In genomic region chr9:36876787-36877186, GRCm38 (mm10) we compare ENCODE assay signal across 17 mouse cellular contexts. TPM values are rescaled to one million over a fixed set of nuclear protein-coding genes. Genes with fewer than 3 reads are reported as not detected.
"Had no signal": no experiment of that assay in that cellular context is flagged by ENCODE, and none has a peak within 500 bp of the region (broad histone marks: within the 10 kb centered on the region; RNA-seq: fewer than 3 reads in every experiment).

No protein-coding gene starts in this region.

- DNase-seq: kidney, adult 2 months; kidney, postnatal 14 days; layer of hippocampus, adult 9-11 months; layer of hippocampus, postnatal 36 days; left cerebral cortex, postnatal 4 days; lung, adult 18-20 months; lung, postnatal 36 days; right cerebral cortex, adult 18-20 months; right cerebral cortex, postnatal 25 days; thymus, postnatal 4 days had no signal

- H3K9ac ChIP-seq: kidney, embryonic 15.5 days; limb, embryonic 13.5 days; liver, embryonic 14.5 days; neural tube, embryonic 15.5 days had no signal

- H3K27ac ChIP-seq: kidney, embryonic 15.5 days; limb, embryonic 13.5 days; liver, embryonic 14.5 days; neural tube, embryonic 15.5 days had no signal

- H3K9me3 ChIP-seq: kidney, embryonic 15.5 days; limb, embryonic 13.5 days; neural tube, embryonic 15.5 days had no signal

- H3K4me2 ChIP-seq: kidney, embryonic 15.5 days; limb, embryonic 13.5 days; neural tube, embryonic 15.5 days had no signal

- H3K27me3 ChIP-seq: kidney, embryonic 15.5 days; limb, embryonic 13.5 days; neural tube, embryonic 15.5 days had no signal

- H3K36me3 ChIP-seq: kidney, embryonic 15.5 days; limb, embryonic 13.5 days had no signal

- H3K4me3 ChIP-seq: kidney, embryonic 15.5 days; limb, embryonic 13.5 days; neural tube, embryonic 15.5 days had no signal

- ATAC-seq: midbrain, embryonic 16.5 days had no signal

- H3K4me1 ChIP-seq: kidney, embryonic 15.5 days; limb, embryonic 13.5 days had no signal

RNA-seq across cellular contexts. Expression of gene Fez1, which starts 55.1 kb away (rescaled TPM):
- total RNA-seq: megakaryocyte progenitor cell, adult 5-6 weeks had no signal
- polyA plus RNA-seq: liver, adult 2 months had no signal
